Comparison of ENCODE assay signal across 23 mouse cellular contexts in the genomic region with DNA sequence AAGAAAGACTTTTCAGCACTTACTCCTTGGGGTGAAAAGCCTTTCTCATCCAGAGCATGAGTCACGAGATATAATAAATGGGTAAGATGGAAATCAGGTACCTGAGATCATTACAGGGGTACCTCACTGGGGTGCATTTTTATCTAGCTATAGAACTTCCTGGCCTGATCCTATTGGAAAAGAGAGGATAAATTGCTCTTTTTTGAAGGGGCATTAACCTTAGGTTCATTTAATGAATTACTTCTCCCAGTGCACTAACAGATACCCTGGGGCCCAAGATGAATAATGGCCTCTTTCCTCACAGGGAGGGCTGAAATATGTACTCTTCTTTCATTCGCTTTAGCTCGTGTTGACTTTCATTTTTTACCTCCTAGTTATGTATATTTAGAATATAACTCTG.
DNase-seq lines count a peak whose midpoint lies in the region; ATAC-seq and TF ChIP-seq lines count a peak whose summit lies in the region.
"Had no signal": no experiment of that assay in that cellular context is flagged by ENCODE, and none has a peak within 500 bp of the region (broad histone marks: within the 10 kb centered on the region; RNA-seq: fewer than 3 reads in every experiment).

No protein-coding gene starts in this region.

- no peaks in the 10 kb centered on the region for H3K4me1 ChIP-seq in stomach, embryonic 16.5 days (ENCODE audit: control insufficient read depth, insufficient read depth, low read length)
- no peaks in the 10 kb centered on the region for H3K4me1 ChIP-seq in stomach, postnatal 0 days (replicated peaks; ENCODE audit: control insufficient read depth, insufficient read depth)
- no peaks in the 10 kb centered on the region for H3K4me1 ChIP-seq in intestine, postnatal 0 days (replicated peaks; ENCODE audit: control insufficient read depth, insufficient read depth, low read length)
- H3K4me1 ChIP-seq: embryonic facial prominence, embryonic 10.5 days; embryonic facial prominence, embryonic 12.5 days; forebrain, embryonic 15.5 days had no signal

- no peak overlapping the region for H3K27ac ChIP-seq in stomach, embryonic 16.5 days (ENCODE audit: low read length)
- H3K27ac ChIP-seq in stomach, postnatal 0 days (replicated peaks): no peak overlapping the region
- H3K27ac ChIP-seq in intestine, postnatal 0 days (ENCODE audit: low read depth, low read length): no peak overlapping the region
- H3K27ac ChIP-seq: embryonic facial prominence, embryonic 10.5 days; embryonic facial prominence, embryonic 12.5 days; forebrain, embryonic 13.5 days; forebrain, embryonic 15.5 days had no signal

- no peak for TF ChIP-seq EP300 in stomach, postnatal 0 days (optimal IDR thresholded peaks at IDR 0.05)

- no peaks in the 10 kb centered on the region for H3K9me3 ChIP-seq in stomach, embryonic 16.5 days (replicated peaks; ENCODE audit: control insufficient read depth, low read length)
- no peaks in the 10 kb centered on the region for H3K9me3 ChIP-seq in stomach, postnatal 0 days (ENCODE audit: control insufficient read depth, low read length)
- H3K9me3 ChIP-seq in intestine, postnatal 0 days (ENCODE audit: control insufficient read depth): no peaks in the 10 kb centered on the region
- H3K9me3 ChIP-seq: embryonic facial prominence, embryonic 10.5 days; embryonic facial prominence, embryonic 12.5 days; forebrain, embryonic 13.5 days; forebrain, embryonic 15.5 days had no signal

- H3K36me3 ChIP-seq in stomach, embryonic 16.5 days (ENCODE audit: control insufficient read depth, insufficient read depth, low read length): no peaks in the 10 kb centered on the region
- no peaks in the 10 kb centered on the region for H3K36me3 ChIP-seq in stomach, postnatal 0 days (ENCODE audit: control insufficient read depth, insufficient read depth, low read length)
- no peaks in the 10 kb centered on the region for H3K36me3 ChIP-seq in intestine, postnatal 0 days (ENCODE audit: control insufficient read depth, insufficient read depth)
- H3K36me3 ChIP-seq: embryonic facial prominence, embryonic 10.5 days; embryonic facial prominence, embryonic 12.5 days; forebrain, embryonic 15.5 days; G1E had no signal

- DNase-seq in stomach, postnatal 0 days (ENCODE audit: low spot score): no peak
- no peak for DNase-seq in heart, postnatal 4 days
- no peak for DNase-seq in layer of hippocampus, adult 9-11 months
- DNase-seq: adrenal gland, adult 8-10 months; adrenal gland, postnatal 14 days; adrenal gland, postnatal 36 days; B cell, adult 2 months; cerebellum, adult 11-12 months; cerebellum, adult 2 months; cerebellum, adult 9-10 months; cerebellum, postnatal 10 days; cerebellum, postnatal 25 days had no signal

- no peaks in the 10 kb centered on the region for H3K27me3 ChIP-seq in stomach, embryonic 16.5 days (ENCODE audit: control insufficient read depth, insufficient read depth, low read length)
- H3K27me3 ChIP-seq in stomach, postnatal 0 days (ENCODE audit: control insufficient read depth, insufficient read depth, low read length): no peaks in the 10 kb centered on the region
- no peaks in the 10 kb centered on the region for H3K27me3 ChIP-seq in intestine, postnatal 0 days (replicated peaks; ENCODE audit: control insufficient read depth, insufficient read depth, low read length)
- H3K27me3 ChIP-seq: CH12.LX; embryonic facial prominence, embryonic 12.5 days; forebrain, embryonic 13.5 days; forebrain, embryonic 15.5 days; Patski had no signal

- no peak overlapping the region for H3K9ac ChIP-seq in stomach, embryonic 16.5 days (ENCODE audit: low read length)
- no peak overlapping the region for H3K9ac ChIP-seq in stomach, postnatal 0 days (ENCODE audit: low read length)
- H3K9ac ChIP-seq in intestine, postnatal 0 days (ENCODE audit: low read depth, low read length): no peak overlapping the region
- H3K9ac ChIP-seq: embryonic facial prominence, embryonic 12.5 days; forebrain, embryonic 13.5 days; forebrain, embryonic 15.5 days had no signal

- TF ChIP-seq CTCF in stomach, postnatal 0 days (IDR thresholded peaks at IDR 0.05; ENCODE audit: low read depth): no peak
- TF ChIP-seq CTCF in intestine, postnatal 0 days (IDR thresholded peaks at IDR 0.05; ENCODE audit: low read depth): no peak

- WGBS in stomach, embryonic 16.5 days: 51% methylated on average over 3 of the region's 3 CpGs
- 49% methylated on average over 3 of the region's 3 CpGs for WGBS in stomach, postnatal 0 days
- WGBS in intestine, postnatal 0 days: 45% methylated on average over 3 of the region's 3 CpGs

- peak; percentile 25; the same call in 1 of the 2 replicates for ATAC-seq in stomach, embryonic 16.5 days (ENCODE audit: insufficient read depth, low FRiP score)
- no peak for ATAC-seq in stomach, postnatal 0 days (ENCODE audit: low FRiP score, low TSS enrichment)
- ATAC-seq in intestine, postnatal 0 days: peak; percentile 88
- ATAC-seq: activated CD4-positive, CD25-positive, alpha-beta regulatory T cell, adult 4 months; CD4-positive, CD25-positive, alpha-beta regulatory T cell, adult 4 months; forebrain, embryonic 13.5 days; forebrain, embryonic 15.5 days; Patski had no signal

- no peak overlapping the region for H3K4me2 ChIP-seq in stomach, embryonic 16.5 days (ENCODE audit: low read depth, low read length)
- no peak overlapping the region for H3K4me2 ChIP-seq in stomach, postnatal 0 days (replicated peaks; ENCODE audit: low read depth)
- H3K4me2 ChIP-seq in intestine, postnatal 0 days (replicated peaks; ENCODE audit: low read depth): no peak overlapping the region
- H3K4me2 ChIP-seq: embryonic facial prominence, embryonic 12.5 days; forebrain, embryonic 13.5 days; forebrain, embryonic 15.5 days had no signal

- no peak overlapping the region for H3K4me3 ChIP-seq in stomach, embryonic 16.5 days (replicated peaks; ENCODE audit: low read length)
- H3K4me3 ChIP-seq in stomach, postnatal 0 days (ENCODE audit: low read depth, low read length): no peak overlapping the region
- H3K4me3 ChIP-seq in intestine, postnatal 0 days (ENCODE audit: low read depth, low read length): no peak overlapping the region
- H3K4me3 ChIP-seq: embryonic facial prominence, embryonic 10.5 days; embryonic facial prominence, embryonic 12.5 days; forebrain, embryonic 13.5 days; forebrain, embryonic 15.5 days had no signal
